Mouse (Mus musculus) liver, adult 2 months (tissue): Measurements from ENCODE around the gene Cys1. TPM values are rescaled to one million over a fixed set of nuclear protein-coding genes. Genes with fewer than 3 reads are reported as not detected.
"Not testable (repeated sequence)": the region's sequence is repeated elsewhere in the genome, so short reads cannot be mapped to it uniquely, and the experiment has no call there.

Source experiments
- DNase-seq: peaks from one replicate; pipeline ENCODE4 v3.0.0-alpha.2; 2011; ENCODE audit warnings: low read depth, low spot score; ENCODE audit errors: extremely low read depth
- H3K27ac ChIP-seq: fragments of 200-500 bp; replicated peaks from 2 replicates; pipeline ENCODE4 v1.5.1; 2012; ENCODE audit warnings: low read depth, mild to moderate bottlenecking, control low read depth, inconsistent platforms, low read length; ENCODE audit not compliant: insufficient read depth
- H3K27me3 ChIP-seq: fragments of 200-500 bp; 2 replicates; pipeline ENCODE4 v1.6.1; 2012; ENCODE audit warnings: mild to moderate bottlenecking, moderate library complexity, low read length, inconsistent platforms; ENCODE audit not compliant: control insufficient read depth, insufficient read depth
- H3K36me3 ChIP-seq: fragments of 200-500 bp; 2 replicates; pipeline ENCODE4 v1.6.1; 2012; ENCODE audit warnings: low read length, inconsistent platforms; ENCODE audit not compliant: control insufficient read depth, insufficient read depth
- H3K4me1 ChIP-seq: fragments of 200-500 bp; 2 replicates; pipeline ENCODE4 v1.6.1; 2011; ENCODE audit warnings: low read length; ENCODE audit not compliant: control insufficient read depth, insufficient read depth
- H3K4me3 ChIP-seq: fragments of 200-500 bp; 2 replicates; pipeline ENCODE4 v1.5.1; 2011; ENCODE audit warnings: low read depth, mild to moderate bottlenecking, control low read depth, low read length, moderate library complexity; ENCODE audit not compliant: insufficient read depth
- H3K79me2 ChIP-seq: fragments of 200-500 bp; 2 replicates; pipeline ENCODE4 v1.6.1; 2012; ENCODE audit warnings: inconsistent platforms, mild to moderate bottlenecking, low read length, moderate library complexity; ENCODE audit not compliant: control insufficient read depth, insufficient read depth
- H3K9ac ChIP-seq: fragments of 200-500 bp; 2 replicates; pipeline ENCODE4 v1.6.1; 2012; ENCODE audit warnings: low read depth, mild to moderate bottlenecking, control low read depth, inconsistent platforms, low read length
- CTCF ChIP-seq: fragments of 200-500 bp; IDR thresholded peaks from 2 replicates; pipeline ENCODE4 v1.5.1; 2011; ENCODE audit warnings: low read depth, low read length, control low read depth
- POLR2A ChIP-seq: fragments of 200-500 bp; IDR thresholded peaks from 2 replicates; pipeline ENCODE4 v1.6.1; 2011; ENCODE audit warnings: low read length, control low read depth; ENCODE audit not compliant: insufficient read depth; ENCODE audit errors: extremely low read depth
- WGBS: fragments of 180-500 bp; shearing (Covaris S2); methylation state at CpG from one replicate; pipeline ENCODE4 v1.1.7; 2018; 5-methylcytosine and 5-hydroxymethylcytosine counted together
- polyA plus RNA-seq: library from polyadenylated mRNA; depleted of rRNA; stranded (reverse); fragments of >200 nt; gene quantifications from 2 replicates; pipeline ENCODE4 v1.2.3, GENCODE M21; 2012
- total RNA-seq: library from RNA; depleted of rRNA; stranded (reverse); fragments of >200 nt; gene quantifications from 2 replicates; pipeline ENCODE4 v1.2.3, GENCODE M21; 2014

Cys1 gene
- total and polyA plus RNA-seq, 2 experiments = 2.8 to 4.3 TPM

DNA sequence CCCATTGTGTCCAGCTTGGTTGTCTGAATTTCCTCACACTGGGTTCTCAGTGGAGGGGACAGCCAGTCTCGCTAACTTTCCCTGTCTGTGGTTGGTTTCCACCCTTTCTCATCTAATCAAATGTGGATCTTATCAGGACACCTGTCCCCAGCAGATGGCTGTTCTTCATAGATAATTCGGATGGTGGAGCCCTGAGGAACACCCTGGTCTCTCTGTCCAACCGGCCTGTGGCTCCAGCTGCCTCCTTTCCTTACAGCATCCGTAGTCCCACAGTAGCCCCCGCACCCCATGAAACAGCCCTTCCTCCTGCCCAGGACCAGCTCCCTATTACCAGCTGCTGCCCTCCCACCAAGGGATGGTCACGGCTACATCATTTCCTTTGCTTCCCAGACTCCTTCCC, 35.7 kb downstream of the Cys1 start:
- TF ChIP-seq CTCF (no peak), POLR2A (no peak)
- H3K27ac ChIP-seq = no peak overlapping the region
- no peak overlapping the region for H3K4me3 ChIP-seq
- H3K36me3 ChIP-seq = no peaks in the 10 kb centered on the region
- H3K27me3 ChIP-seq = no peaks in the 10 kb centered on the region
- peaks cover 16% of the 10 kb centered on the region for H3K4me1 ChIP-seq
- no peak overlapping the region for H3K9ac ChIP-seq
- no peak for DNase-seq
- 95% methylated on average over 6 of the region's 6 CpGs for WGBS
- H3K79me2 ChIP-seq = peaks cover 4% of the 10 kb centered on the region; the same call in 1 of the 2 replicates

GRCm38 (mm10) chr12:24644125-24644571, 37.5 kb downstream of the Cys1 start:
- peaks cover 12% of the 10 kb centered on the region for H3K4me1 ChIP-seq
- H3K27me3 ChIP-seq = no peaks in the 10 kb centered on the region
- H3K79me2 ChIP-seq = no peaks in the 10 kb centered on the region
- no peaks in the 10 kb centered on the region for H3K36me3 ChIP-seq
- WGBS = 76% methylated on average over 1 of the region's 1 CpGs
- no peak for TF ChIP-seq POLR2A
- TF ChIP-seq CTCF = no peak
- no peak overlapping the region for H3K4me3 ChIP-seq
- DNase-seq = peak; percentile 53
- H3K27ac ChIP-seq = no peak overlapping the region
- H3K9ac ChIP-seq = no peak overlapping the region

- H3K9ac ChIP-seq = no peak overlapping the region
- TF ChIP-seq CTCF (no peak), POLR2A (no peak)
- H3K27ac ChIP-seq = no peak overlapping the region
- peak; percentile 95 for DNase-seq
- no peaks in the 10 kb centered on the region for H3K79me2 ChIP-seq
- 13% methylated on average over 4 of the region's 4 CpGs for WGBS
- no peak overlapping the region for H3K4me3 ChIP-seq
- H3K27me3 ChIP-seq = no peaks in the 10 kb centered on the region
- peaks cover 3% of the 10 kb centered on the region; the same call in 1 of the 2 replicates for H3K4me1 ChIP-seq
- no peaks in the 10 kb centered on the region for H3K36me3 ChIP-seq
Measured at GRCm38 (mm10) chr12:24642370-24642802, 39.2 kb downstream of the Cys1 start.

DNA sequence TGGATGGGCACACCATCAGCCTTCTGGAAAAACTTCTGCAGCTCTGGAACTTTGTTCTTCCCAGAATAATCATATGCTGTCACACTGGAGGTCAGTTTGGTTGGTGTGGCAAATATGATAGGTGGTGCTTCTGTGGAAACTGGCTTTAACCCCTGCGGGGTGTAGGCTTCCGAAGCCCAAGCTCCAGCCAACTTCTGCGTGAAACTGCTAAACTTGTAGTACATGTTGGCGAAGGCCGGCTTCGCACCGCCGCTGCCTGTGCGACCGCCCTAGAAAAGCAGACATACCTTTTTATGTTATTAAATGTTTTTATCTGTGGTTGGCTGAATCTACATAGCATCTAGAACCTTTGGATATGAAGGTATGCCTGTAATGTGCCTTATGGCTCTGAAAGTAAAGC, 42.8 kb downstream of the Cys1 start:
- H3K4me3 ChIP-seq, H3K36me3 ChIP-seq, H3K4me1 ChIP-seq, H3K79me2 ChIP-seq, H3K9ac ChIP-seq, H3K27ac ChIP-seq, H3K27me3 ChIP-seq, DNase-seq: not testable (repeated sequence)
- WGBS = 97% methylated on average over 10 of the region's 10 CpGs

GRCm38 (mm10) chr12:24634648-24635047, 47.0 kb downstream of the Cys1 start:
- no peaks in the 10 kb centered on the region for H3K4me1 ChIP-seq
- H3K27me3 ChIP-seq = no peaks in the 10 kb centered on the region
- no peak for TF ChIP-seq POLR2A
- H3K79me2 ChIP-seq = no peaks in the 10 kb centered on the region
- 90% methylated on average over 3 of the region's 3 CpGs for WGBS
- H3K4me3 ChIP-seq = no peak overlapping the region
- no peaks in the 10 kb centered on the region for H3K36me3 ChIP-seq
- H3K9ac ChIP-seq = no peak overlapping the region
- DNase-seq = no peak
- no peak overlapping the region for H3K27ac ChIP-seq

- no peak overlapping the region for H3K9ac ChIP-seq
- H3K4me1 ChIP-seq = no peaks in the 10 kb centered on the region
Measured at GRCm38 (mm10) chr12:24634212-24634611, 47.4 kb downstream of the Cys1 start.

More at GRCm38 (mm10) chr12:24634212-24634611, 47.4 kb downstream of the Cys1 start:
- Histone ChIP-seq H3K4me3 (no peak overlapping the region), H3K36me3 (no peaks in the 10 kb centered on the region), H3K27ac (no peak overlapping the region), H3K27me3 (no peaks in the 10 kb centered on the region), H3K79me2 (no peaks in the 10 kb centered on the region)
- no peak for DNase-seq
- TF ChIP-seq CTCF = no peak
- no peak for TF ChIP-seq POLR2A
- WGBS = 77% methylated on average over 4 of the region's 4 CpGs
